In genomic region chr7:48881486-48881885, GRCm38 (mm10) we compare ENCODE assay signal across 8 mouse cellular contexts. TPM values are rescaled to one million over a fixed set of nuclear protein-coding genes. Genes with fewer than 3 reads are reported as not detected.
A peak's percentile ranks its signal among the peaks of the same experiment; 100 is the strongest.
DNase-seq lines count a peak whose midpoint lies in the region; TF ChIP-seq lines count a peak whose summit lies in the region.

Gene E2f8 (minus strand): TSS chr7:48881596.

- H3K9me3 ChIP-seq in MEL (replicated peaks; ENCODE audit: insufficient read depth, low read length), result no peaks in the 10 kb centered on the region
- H3K9me3 ChIP-seq in forebrain, embryonic 10.5 days, result no peaks in the 10 kb centered on the region

- peak; percentile 85 for DNase-seq in MEL (ENCODE audit: low read depth, low spot score)
- peak; percentile 26 for DNase-seq in brain, adult 2 months (ENCODE audit: low read depth, low spot score)
- DNase-seq in forebrain, embryonic 10.5 days (ENCODE audit: extremely low spot score, low spot score), result peak; percentile 81
- peak; percentile 52 for DNase-seq in heart, postnatal 25 days (ENCODE audit: low spot score)
- DNase-seq in left cerebral cortex, postnatal 4 days, result peak; percentile 81
- peak; percentile 80 for DNase-seq in mesoderm, embryonic 11.5 days (ENCODE audit: low read depth, low spot score)
- peak; percentile 88 to 94 for DNase-seq in spleen, postnatal 4 days (ENCODE audit: low spot score in 2 of 2)
- DNase-seq in layer of hippocampus, postnatal 36 days, result no peak

- H3K27ac ChIP-seq in MEL (ENCODE audit: control insufficient read depth, low read depth, low read length), result peak within 1 kb of the TSS; percentile 94
- H3K27ac ChIP-seq in forebrain, embryonic 10.5 days, result peak within 1 kb of the TSS; percentile 100

- intact Hi-C loops in heart, postnatal 25 days (cut with DNase I), result no loop called here
- intact Hi-C loops in left cerebral cortex, postnatal 4 days (cut with DNase I), result no loop called here

- TF ChIP-seq CTCF in MEL (IDR thresholded peaks at IDR 0.05 in 2 of 3, conservative IDR thresholded peaks at IDR 0.05 in 1 of 3; ENCODE audit: control insufficient read depth in 1 of 3, insufficient read depth in 1 of 3, low read depth in 2 of 3, low read length in 3 of 3, poor library complexity in 1 of 3, severe bottlenecking in 1 of 3), result no peak

- H3K4me3 ChIP-seq in MEL (ENCODE audit: control insufficient read depth in 1 of 2, insufficient read depth in 1 of 2, low read depth in 2 of 2, low read length in 2 of 2), result peak within 1 kb of the TSS; percentile 70 to 91
- H3K4me3 ChIP-seq in forebrain, embryonic 10.5 days, result peak within 1 kb of the TSS; percentile 93

- TF ChIP-seq RAD21 in MEL (IDR thresholded peaks at IDR 0.05; ENCODE audit: low read depth, low read length), result no peak

- TF ChIP-seq POLR2A in MEL (IDR thresholded peaks at IDR 0.05; ENCODE audit: control insufficient read depth in 1 of 2, insufficient read depth in 1 of 2, low read depth in 1 of 2, low read length in 2 of 2, poor library complexity in 1 of 2), result peak in 1 of 2 experiments; percentile 43; a peak in 2 of 4 replicates

- peaks cover 17% of the 10 kb centered on the region for H3K79me2 ChIP-seq in MEL (ENCODE audit: control insufficient read depth, insufficient read depth, low read length, poor library complexity)

- peak within 1 kb of the TSS; percentile 99 for H3K9ac ChIP-seq in MEL (ENCODE audit: control insufficient read depth, low read depth, low read length, poor library complexity, severe bottlenecking)

- WGBS in forebrain, embryonic 10.5 days, result under 1% methylated on average over 37 of the region's 41 CpGs

- H3K27me3 ChIP-seq in MEL (ENCODE audit: control insufficient read depth in 1 of 2, insufficient read depth in 2 of 2, low read length in 2 of 2), result no peaks in the 10 kb centered on the region
- H3K27me3 ChIP-seq in forebrain, embryonic 10.5 days (ENCODE audit: poor library complexity, severe bottlenecking), result peaks cover 45% of the 10 kb centered on the region

- no peak for TF ChIP-seq EP300 in MEL (IDR thresholded peaks at IDR 0.05; ENCODE audit: low read depth in 1 of 2, low read length in 2 of 2)

- peaks cover 0 to 12% of the 10 kb centered on the region in 2 experiments; a peak in 2 of 4 replicates for H3K4me1 ChIP-seq in MEL (ENCODE audit: control insufficient read depth in 1 of 2, insufficient read depth in 2 of 2, low read length in 2 of 2)
- H3K4me1 ChIP-seq in forebrain, embryonic 10.5 days, result peaks cover 28% of the 10 kb centered on the region

- peaks cover 0 to 13% of the 10 kb centered on the region in 2 experiments; a peak in 2 of 4 replicates for H3K36me3 ChIP-seq in MEL (ENCODE audit: control insufficient read depth in 1 of 2, insufficient read depth in 2 of 2, low read length in 2 of 2)
- H3K36me3 ChIP-seq in forebrain, embryonic 10.5 days (replicated peaks), result peaks cover 29% of the 10 kb centered on the region

TF ChIP-seq in MEL, 35 proteins besides CTCF, POLR2A, EP300 and RAD21:
- TF ChIP-seq UBTF (IDR thresholded peaks at IDR 0.05; ENCODE audit: borderline replicate concordance, insufficient read depth, low read depth, low read length) (0 out of 2 replicates have a peak, but pooled peaks have one; percentile 20), MAFK (IDR thresholded peaks at IDR 0.05; ENCODE audit: borderline replicate concordance, low read depth, low read length) (no peak), MXI1 (IDR thresholded peaks at IDR 0.05; ENCODE audit: low read depth, low read length) (no peak), MAX (IDR thresholded peaks at IDR 0.05; ENCODE audit: low read length) (no peak), NELFE (IDR thresholded peaks at IDR 0.05; ENCODE audit: low read depth, low read length) (peak; percentile 51), USF1 (IDR thresholded peaks at IDR 0.05; ENCODE audit: low read depth, low read length) (no peak), KAT2A (conservative IDR thresholded peaks at IDR 0.05; ENCODE audit: low read depth, low read length) (no peak), ZMIZ1 (IDR thresholded peaks at IDR 0.05; ENCODE audit: low read depth, low read length) (no peak)

RNA-seq across cellular contexts. Expression of gene E2f8, which starts in this region (rescaled TPM):
- 8.9 and 9.7 TPM in 2 replicates for total RNA-seq in MEL (2012; rRNA removed)
- 10 to 100 TPM; 39.3 to 49.4 TPM for polyA plus RNA-seq in MEL (2012; ENCODE audit: insufficient read depth in 1 of 2, insufficient read length in 2 of 2, low read depth in 1 of 2, low replicate concordance in 2 of 2, missing spikeins in 1 of 2)
- polyA plus RNA-seq in forebrain, embryonic 10.5 days (2016; fragmentation: Nextera tagmentation; extraction: Ambion mirVana), result 19.3 and 19.5 TPM in 2 replicates
- under 1 TPM; 0.75 to 0.87 TPM for total RNA-seq in heart, postnatal 25 days (2021)
- 1 to 10 TPM; 3.2 to 4.4 TPM for total RNA-seq in left cerebral cortex, postnatal 4 days (2021)
- total RNA-seq in layer of hippocampus, postnatal 36 days (2021), result under 1 TPM; 0.17 to 0.30 TPM

Comparison
In these comparisons a context has a peak if more than half of its experiments do, and no peak if none do; other contexts are left out.
1. Peak in DNase-seq in heart, postnatal 25 days; RNA of the gene not detected or under 1 TPM.
2. DNase-seq: peak in MEL (single experiment), brain, adult 2 months (single experiment), forebrain, embryonic 10.5 days (single experiment), left cerebral cortex, postnatal 4 days (single experiment), mesoderm, embryonic 11.5 days (single experiment) and spleen, postnatal 4 days (2 of 2); none in layer of hippocampus, postnatal 36 days (0 of 2).